Mouse (Mus musculus) right cerebral cortex, adult 18-20 months (tissue): ENCODE data around the gene Zfp648.

Experiments
- DNase-seq: peaks from one replicate; pipeline ENCODE4 v3.0.0; 2022; ENCODE audit warnings: mixed read lengths

The Zfp648 gene

DNA sequence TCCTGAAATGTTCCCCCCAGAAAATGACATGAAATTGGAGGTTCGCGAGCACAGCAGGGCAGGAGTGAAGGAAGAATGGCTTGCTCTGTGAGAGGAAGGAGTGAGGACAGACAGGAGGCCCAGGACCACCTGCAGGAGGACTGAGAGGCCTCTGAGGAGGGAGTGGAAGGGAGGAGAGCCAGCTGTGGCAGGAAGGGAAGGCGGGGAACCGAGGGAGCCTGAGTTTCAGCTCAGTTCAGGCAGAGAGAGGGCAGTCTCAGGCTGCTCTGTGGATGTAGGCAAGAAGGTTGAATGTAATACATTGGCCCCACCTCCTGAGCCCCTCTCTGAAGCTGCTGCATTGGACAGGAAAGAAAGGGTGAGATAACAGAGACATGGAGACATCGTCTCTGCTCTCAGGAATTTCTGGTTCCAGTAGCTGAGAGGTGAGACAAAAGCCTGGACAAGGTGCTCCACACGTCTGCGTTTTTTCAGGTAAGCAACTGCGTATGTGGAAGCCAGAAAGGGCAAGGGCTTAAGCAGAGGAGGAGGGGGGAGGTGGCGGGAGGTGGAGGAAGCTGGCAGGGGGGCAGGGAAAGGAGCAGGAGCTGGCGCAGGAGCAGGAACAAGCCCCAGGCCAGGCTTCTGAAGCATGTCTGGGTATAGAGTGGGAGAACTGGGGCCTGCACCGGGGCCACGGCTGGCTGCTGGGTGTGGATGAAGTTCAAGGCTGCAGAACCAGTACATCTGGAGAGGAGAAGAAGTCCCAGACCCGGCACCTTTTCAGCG, at the start of gene Zfp648:
TSS of gene Zfp648 (plus strand) at position 233 of the 768 bp plus-strand sequence.
- DNase-seq = no peak

DNA sequence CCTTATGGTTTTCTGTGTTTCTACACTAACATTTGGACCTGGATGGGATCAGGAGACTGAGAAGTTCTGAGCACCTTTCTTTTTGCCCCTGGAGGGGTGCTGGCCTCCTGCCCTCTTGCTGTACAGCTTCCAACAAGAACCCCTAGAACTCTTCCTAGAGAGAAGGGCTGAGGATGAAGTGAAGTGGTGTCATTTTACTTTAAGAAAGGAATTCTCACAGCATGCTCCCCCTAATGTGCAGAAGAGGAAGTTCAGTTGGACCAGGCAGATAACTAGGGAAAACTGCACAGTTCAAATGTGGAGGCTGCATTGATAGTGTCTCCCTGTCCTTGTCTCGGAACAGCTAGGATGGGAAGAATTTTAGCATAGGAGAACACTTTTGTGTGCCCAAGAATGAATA, 48.4 kb upstream of the Zfp648 start:
- DNase-seq = no peak

DNA sequence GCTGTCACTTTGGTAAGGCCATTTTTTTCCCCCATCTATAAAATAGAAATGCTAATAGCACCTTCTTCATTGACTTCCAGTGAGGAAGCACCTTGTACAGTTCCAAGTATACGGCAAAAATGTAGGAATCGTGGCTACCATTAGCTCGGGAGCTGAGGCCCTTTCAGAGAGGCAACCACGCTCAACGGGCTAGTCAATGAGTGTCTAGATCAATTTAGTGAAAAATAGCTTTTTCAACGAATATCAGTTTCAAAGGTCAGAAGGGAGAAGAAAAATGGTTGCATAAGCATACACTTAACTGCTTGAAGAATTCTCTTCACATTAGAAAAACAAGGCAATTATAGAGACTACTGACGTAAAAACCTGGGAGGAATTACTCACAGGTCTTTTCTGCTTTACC, 47.2 kb upstream of the Zfp648 start:
- DNase-seq = no peak

- DNase-seq = peak; percentile 71
These were observed 44.6 kb upstream of the Zfp648 start for GRCm38 (mm10) chr1:154156177-154157062.

DNA sequence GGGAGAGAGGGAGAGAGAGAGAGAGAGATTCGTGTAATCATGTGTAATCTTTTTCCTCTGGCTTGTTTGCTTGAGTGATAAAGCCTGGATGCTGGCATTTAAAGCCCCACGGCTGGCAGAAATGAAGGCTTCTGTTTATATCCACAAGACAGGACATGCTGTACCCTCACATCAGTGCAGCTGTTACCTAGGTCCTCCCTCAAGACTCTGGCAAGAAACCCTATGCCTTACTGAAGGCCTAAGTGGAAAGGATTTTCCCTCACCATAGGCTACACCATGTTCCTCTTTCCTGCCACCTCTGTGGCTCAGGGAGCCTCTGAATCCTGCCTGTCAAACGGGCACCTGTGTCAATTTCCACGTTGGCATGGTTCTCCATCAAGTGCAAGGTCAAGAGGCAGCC, 43.9 kb upstream of the Zfp648 start:
- DNase-seq = peak; percentile 31

GRCm38 (mm10) chr1:154167696-154168095, 33.3 kb upstream of the Zfp648 start:
- no peak for DNase-seq

DNA sequence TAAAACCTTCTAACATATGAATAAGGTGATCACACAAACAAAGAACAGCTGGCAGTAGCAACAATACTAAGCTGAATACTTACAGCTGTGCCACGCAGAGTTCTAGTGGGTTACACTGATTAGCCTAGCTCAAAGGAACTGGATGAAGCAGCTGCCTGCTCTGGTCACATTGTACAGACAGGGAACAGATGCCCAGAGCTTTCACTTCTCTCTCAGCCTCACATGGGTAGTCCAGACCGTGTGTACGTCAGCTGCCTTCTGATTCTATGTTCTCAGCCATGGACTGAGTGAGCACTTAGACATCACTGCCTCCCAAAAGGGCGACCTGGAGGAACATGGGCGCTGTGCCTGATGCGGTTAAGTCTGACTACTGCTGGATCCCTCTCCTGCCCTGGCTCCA, 25.7 kb upstream of the Zfp648 start:
- no peak for DNase-seq

DNA sequence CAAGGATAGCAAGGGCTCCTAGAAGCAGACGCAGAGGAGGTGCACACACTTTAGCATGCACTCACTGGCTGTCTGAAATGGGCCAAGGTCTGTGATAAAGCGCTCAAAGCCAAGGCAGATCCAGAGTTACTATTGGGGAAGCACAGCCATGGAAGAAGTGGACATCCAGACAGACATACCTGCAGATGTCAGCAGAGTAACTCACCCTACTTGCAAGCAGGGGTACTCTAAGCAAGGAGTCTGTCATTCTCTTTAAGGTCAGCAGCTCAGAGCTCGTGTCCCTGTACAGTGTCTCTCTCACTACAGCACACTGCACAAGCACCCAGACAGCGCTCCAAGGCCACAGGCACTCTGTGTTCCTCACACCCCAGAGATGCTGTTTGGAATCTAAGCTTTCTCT, 23.2 kb upstream of the Zfp648 start:
- DNase-seq = no peak

GRCm38 (mm10) chr1:154178541-154179155, 22.3 kb upstream of the Zfp648 start:
- DNase-seq = no peak

GRCm38 (mm10) chr1:154180952-154181351, 20.0 kb upstream of the Zfp648 start:
- DNase-seq = peak; percentile 80

GRCm38 (mm10) chr1:154182396-154183076, 18.5 kb upstream of the Zfp648 start:
- DNase-seq = no peak

DNA sequence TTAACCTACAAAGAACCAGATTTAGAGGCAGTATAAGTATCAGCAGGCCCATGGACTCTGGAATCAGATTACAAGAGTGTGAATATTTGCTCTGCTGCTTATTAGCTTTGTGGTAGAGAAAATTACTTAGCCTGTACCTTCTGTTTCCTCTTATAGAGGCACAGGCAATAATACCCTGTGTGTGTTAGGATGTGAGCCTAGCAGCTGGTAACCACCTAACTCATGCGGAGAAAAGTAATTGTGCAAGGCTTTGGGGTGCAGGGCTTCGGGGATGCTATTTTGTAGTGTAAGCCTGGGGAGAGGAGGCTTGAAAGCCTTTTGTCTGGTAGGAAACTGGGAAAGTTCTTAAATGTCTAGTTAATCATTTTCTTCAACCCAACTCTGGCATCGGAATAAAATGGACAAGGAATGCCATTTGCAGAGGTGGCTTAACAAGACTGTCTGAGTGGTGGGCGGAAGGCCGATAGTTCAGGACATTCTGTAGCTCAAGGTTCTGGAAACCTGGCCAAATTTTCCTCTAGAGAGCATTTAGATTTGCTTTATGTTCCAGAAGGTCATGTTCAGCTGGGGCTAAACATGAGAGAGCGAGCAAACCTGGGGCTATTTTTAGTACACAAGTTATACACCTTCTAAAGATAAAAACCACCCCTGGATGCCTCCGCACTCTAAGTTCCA, 17.8 kb upstream of the Zfp648 start:
- no peak for DNase-seq

- DNase-seq = no peak
These were observed 12.8 kb upstream of the Zfp648 start for GRCm38 (mm10) chr1:154188229-154188628.

DNA sequence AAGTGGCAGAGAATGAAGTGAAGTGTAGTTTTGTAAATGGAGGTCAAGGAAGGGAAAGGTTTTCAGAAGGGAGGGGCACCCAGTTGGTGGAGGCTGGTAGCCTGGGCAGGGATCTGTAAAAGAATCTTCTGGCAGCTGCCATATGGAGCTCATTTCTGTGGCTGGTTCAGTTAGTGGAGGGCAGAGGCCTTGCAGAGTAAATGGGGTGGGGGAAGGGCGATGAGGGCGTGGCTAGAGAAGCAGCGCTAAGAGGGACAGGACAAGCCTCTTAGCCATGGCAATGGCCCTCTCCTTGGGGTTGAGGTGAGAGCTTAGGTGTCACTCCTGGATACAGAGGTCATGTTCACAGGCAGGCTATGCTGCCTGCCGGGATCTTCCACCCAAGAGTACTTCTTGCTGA, 12.4 kb upstream of the Zfp648 start:
- DNase-seq = no peak

DNA sequence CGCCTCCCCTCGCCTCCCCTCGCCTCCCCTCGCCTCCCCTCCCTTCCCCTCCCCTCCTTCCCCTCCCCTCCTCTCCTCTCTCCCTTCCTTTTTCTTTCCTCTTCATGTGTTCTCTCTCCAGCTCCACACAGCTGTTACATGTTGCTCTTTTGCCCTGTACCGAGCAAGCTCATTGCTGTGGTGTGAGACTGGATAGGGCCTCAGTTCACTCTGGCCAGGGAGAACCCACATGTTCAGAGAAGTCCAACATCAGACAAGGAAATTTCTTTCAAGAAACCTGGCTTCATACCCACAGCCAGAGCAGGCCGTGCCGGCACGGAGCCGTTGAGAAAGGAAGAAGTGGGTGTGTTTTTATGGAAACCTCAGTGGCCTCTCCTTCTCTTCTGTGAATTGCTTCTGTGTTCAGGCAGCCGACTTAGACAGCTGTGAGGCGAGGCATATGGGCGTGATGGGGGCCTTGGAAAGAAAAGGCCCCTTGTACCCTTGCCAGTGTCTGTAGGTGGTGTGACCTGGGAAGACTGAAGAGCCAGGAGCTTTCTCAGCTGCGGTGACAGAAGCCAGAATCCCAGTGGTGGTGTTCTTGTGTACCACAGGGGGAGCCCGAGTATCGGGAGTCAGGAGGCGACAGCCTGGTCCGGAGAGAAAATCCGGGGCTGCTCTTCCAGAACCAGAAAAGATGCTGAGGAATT, 11.0 kb upstream of the Zfp648 start:
- peak; percentile 85 for DNase-seq

DNA sequence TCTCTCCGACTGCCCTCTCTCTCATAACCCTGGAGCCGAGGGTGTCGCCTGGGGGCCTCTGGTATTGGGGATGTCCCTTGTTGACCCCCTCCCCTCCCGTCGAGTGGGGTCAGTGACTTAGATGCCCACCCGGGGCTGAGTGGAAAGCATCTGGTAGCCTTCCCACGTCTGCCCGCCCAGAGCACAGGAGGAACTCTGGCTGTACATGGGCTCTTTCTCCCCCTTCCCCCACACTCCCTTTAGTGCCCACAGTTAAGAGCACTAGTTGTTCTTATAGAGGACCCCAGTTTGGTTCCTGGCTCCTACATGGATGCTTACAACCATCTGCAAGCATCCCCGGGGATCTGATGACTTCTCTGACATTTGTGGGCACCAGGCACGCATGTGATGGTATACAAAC, 2.1 kb upstream of the Zfp648 start:
- DNase-seq = no peak

DNA sequence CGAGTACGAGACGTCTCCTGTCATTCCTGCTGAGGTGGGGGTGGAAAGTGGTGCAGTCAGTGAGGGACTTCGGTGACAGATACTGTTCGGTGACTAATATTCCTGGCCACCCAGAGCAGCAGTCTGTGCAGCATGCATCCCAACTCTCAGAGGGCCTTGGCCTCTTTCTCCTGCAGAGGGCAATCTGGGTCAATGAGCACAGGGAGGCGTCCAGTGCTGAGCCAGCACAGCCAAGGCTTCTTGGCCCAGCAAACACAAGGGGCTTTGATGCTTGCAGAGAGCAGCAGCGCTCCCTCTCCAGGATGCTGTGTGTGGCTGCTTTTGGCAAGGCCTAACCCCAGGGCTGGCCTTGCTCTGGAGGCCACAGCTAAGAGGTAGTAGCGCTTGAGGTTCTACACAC, 1.6 kb downstream of the Zfp648 start:
- DNase-seq = peak; percentile 25

GRCm38 (mm10) chr1:154203386-154203785, 2.4 kb downstream of the Zfp648 start:
- no peak for DNase-seq

DNA sequence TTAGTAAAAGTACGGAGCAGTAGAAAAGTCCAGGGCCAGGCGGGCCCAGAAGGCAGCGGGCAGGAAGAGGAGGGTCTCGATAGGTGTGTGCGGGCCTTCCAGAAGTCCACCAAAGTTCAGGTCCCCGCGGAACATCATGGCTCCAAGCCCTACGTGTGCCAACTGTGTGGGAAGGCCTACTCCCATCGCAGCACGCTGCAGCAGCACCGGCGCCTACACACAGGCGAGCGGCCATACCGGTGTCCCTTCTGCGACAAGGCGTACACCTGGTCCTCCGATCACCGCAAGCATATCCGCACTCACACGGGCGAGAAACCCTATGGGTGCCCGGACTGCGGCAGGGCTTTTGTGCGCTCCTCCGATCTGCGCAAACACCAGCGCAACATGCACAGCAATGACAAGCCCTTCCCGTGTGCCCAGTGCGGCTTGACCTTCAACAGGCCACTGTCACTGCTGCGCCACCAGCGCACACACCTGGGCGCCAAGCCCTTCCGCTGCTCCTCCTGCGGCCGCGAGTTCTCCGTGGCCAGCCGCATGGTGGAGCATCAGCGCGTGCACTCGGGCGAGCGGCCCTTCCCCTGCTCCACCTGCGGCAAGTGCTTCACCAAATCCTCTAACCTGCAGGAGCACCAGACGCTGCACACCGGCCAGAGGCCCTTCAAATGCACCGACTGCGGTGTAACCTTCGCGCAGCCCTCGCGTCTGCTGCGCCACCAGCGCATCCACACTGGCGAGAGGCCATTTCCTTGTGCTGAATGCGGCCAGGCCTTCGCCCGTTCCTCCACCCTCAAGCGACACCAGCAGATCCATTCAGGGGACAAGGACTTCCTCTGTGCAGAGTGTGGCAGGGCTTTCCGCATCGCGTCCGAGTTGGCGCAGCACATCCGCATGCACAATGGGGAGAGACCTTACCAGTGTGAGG, 3.9 kb downstream of the Zfp648 start:
- DNase-seq = peak; percentile 29

DNA sequence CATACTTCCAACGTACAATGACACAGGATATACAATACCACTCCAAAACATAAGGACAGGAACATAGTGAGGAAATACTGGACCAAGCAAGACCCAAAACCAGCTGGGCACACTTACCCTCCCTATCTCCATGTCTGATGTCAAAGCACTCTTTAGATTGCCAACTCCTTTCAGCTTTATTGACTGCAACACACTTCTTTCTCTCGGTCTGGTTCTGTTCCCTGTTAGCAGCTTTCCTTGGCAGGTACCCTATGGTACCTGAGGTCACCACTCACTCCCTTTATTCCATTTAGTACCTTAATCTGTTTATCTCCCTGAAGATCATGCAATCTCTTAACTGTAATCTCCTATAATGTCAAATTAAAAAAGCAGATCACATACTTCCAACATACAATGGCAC, 19.0 kb downstream of the Zfp648 start:
- DNase-seq = no peak

- DNase-seq = peak; percentile 68
These were observed 19.6 kb downstream of the Zfp648 start for GRCm38 (mm10) chr1:154220566-154220965.
